Mouse (Mus musculus) adrenal gland, adult (tissue): ENCODE measurements around the gene Adck1.

Experiments used
- DNase-seq, 2 experiments: peaks; one replicate each; pipeline ENCODE4 v3.0.0; 2022 to 2023; ENCODE audit warnings: low spot score in 1 of 2; ENCODE audit not compliant: inconsistent age in 2 of 2

The Adck1 gene

DNA sequence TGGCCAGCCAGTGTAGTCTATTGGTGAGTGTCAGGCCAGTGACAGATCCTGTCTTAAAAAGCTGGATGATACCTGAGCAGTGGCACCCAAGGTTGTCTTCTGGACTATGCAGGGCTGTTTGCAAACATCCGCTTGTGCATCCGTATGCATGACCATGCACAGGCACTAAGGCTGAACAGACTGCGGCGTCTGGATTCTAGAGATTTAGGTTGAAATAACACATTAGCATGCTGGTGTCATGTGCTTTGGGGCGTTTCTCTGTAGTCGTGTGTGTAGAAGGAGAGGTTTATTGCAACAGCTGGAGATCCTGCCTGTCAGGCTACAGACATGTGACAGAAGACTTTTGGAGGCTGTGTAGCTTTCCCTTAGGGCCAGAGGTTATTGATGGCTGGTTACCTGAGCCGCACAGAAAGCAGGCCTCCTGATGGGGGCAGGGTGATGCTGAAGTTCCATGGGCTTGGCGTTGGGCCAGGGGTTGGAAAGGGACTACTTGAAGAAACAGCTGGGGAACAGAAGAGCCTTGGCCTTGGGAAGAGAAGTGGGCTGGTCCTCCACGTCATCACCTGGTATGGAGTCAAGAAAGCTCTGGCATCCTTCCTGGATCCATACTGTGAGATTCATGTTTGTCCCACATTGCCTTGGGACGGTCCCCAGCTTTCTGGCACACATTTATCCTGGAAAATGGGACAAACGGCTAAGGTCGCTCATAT, 59.7 kb downstream of the Adck1 start:
- peak in 1 of 2 experiments; percentile 33 for DNase-seq

DNA sequence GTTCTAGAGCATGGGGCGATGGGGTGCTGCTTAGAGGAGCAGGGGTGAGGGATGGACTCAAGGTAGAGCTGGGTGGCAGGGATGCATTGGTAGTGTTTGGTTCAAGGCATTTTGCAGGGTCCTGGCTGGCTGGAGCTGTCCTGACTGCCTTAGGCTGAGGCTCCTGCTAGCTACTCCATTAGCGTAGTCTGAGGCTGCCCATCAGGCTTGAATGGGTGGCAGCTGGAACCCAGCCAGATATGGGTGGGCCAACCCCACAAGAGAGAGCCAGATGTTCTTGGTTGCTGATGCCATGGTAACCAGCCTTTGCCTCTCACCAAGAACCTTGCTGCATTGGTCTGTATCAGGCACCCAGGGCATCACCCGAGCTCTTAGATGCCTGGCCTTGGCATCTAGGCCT, 66.6 kb downstream of the Adck1 start:
- no peak for DNase-seq

DNA sequence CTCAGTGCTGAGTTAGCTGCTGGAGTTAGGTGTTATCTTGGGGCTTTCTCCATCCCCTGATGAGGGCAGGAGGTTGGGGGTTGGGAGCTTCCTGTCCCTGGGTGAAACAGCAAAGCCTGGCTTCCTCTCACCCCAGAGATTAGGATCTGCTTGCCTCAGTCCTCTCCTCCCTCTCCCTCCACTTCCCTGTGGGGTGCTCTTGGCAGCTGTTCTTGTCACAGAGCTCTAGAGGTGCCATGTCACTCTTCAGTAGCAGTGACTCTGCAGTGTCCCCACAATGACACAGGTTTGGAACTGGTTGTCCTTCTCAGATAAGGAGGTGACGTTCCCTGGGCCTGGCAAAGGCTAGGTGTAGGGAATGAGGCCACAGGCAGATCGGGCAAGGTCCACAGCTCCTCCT, 68.4 kb downstream of the Adck1 start:
- peak in 1 of 2 experiments; percentile 27 for DNase-seq

DNA sequence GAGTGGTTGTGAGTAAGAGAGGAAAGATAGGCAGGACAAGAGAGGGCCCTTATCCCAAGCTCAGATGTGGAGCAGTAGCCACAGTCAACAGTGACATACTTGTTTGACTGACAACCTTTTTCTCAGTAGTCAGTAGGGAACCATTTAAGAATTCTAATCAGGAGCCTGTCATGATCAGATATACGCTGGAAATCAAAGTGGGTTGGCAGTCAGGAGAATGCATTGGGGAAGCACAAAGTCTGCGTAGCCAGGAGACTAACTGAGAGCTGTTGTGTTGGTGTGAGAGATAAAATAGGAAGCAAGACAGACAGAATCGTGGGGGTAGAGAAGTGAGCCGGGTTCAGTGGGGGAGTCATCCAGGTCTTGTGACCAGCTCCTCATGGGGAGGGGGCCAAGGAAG, 71.9 kb downstream of the Adck1 start:
- DNase-seq: no peak

DNA sequence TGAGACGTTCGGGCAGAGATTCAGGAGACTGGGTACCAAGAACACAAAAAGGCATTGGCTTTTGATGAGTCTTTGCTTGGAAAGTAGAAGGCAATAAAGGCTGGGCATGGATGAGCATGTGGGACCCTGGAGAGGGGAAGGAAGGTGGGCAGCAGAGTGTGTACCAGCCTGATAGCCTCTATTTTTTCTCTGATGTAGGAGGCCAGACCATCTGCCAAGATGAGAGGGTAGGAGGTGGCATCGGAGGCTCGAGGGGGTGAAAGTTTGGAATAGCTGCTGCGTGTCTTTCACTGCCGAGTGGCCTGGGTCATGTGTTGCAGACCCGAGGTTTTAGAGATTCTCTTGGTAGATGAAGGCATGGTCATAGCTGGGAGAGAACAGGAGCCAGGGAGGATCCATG, 72.8 kb downstream of the Adck1 start:
- DNase-seq: no peak

DNA sequence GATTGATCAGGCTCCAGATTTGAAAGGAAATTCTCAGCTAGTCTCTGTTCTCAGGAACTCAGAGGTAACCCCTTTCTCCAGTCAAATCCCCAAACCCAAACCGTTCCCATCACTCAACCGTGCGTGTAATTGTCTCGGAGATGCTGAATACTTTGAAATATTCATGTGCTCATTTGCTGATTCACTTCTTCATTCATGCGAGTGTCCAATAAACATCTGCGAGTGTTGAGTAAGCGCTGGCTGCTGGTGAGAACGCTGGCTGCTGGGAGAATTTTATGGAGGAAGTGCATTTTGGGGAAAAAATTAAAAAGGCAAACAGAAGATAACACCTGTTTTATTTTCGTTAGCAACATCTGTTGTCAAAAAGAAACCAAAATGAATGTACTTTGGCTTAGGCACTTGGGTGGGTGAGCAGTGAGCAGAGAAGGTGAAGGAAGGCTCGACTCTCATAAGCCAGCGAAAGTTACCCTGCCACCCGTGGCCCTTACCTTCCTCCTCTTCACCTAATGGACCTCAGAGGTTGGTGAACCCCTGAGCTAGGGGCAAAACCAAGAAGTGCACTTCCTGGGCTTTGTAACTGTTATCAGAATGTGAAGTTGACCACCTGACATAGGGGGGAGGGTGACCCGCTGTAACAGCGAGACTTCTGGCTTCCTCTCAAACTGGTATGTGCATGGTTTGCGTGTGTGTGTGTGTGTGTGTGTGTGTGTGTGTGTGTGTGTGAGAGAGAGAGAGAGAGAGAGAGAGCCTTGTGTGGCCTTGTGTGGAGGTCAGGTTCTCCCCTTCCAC, 76.8 kb downstream of the Adck1 start:
- DNase-seq: no peak

DNA sequence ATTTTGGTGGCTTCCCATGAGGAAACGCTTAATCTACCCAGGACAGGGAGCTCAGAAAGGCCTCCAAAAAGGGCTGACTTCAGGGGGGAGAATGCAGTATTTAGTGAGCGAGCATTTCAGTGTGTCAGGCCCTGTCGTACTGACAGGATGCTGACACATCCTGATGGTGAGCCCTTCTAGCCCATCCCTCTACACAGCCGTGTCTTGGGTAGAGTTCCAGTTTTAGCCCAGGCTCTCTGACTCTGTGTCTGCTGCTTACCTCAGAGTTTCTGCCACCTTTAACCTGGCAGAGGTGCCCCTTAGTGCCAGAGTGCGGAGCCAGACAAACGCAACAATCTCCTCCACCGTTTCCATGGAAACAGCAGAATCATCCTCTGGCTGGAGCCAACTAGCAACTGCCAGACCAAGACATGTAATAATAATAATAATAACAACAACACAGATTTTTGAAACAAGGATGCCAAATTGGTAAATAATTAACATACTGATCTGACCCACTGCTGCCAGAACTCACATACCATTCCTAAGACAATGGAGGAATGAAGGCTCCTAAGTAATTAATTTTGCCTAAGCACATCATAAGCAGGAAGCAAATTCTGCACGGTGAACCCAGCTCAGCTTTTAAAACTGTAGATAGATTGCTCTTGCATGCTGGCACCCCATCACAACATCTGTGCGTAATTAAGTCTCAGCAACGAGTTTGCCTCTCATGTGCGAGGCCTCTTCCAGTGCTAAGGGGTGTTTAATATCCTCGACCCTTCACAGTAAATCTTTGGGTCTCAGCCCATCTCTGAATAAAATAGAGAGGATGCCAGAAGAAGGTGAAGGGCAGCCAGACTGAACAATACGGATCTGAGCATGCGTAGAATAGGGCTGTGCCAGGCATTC, 81.8 kb downstream of the Adck1 start:
- DNase-seq: no peak

DNA sequence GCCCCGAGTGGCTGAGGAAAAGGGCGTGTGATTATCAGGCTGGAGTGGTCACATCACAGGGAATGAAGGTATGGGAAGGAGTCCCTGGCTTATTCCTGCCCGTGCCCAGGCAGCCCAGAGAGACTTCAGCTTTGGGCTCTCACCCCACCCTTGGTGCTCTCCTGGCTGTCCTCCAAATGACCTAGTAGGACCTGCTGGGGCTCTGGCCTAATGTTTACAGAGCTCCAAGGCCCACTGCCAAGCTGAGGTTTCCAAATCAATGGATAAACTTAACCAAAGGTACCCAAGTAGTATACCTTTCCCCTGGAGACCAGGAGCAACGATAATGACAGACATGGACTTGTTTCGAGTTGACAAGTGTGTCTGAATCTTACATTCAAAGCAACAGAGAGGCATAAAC, 83.7 kb downstream of the Adck1 start:
- peak in 1 of 2 experiments; percentile 47 for DNase-seq

DNA sequence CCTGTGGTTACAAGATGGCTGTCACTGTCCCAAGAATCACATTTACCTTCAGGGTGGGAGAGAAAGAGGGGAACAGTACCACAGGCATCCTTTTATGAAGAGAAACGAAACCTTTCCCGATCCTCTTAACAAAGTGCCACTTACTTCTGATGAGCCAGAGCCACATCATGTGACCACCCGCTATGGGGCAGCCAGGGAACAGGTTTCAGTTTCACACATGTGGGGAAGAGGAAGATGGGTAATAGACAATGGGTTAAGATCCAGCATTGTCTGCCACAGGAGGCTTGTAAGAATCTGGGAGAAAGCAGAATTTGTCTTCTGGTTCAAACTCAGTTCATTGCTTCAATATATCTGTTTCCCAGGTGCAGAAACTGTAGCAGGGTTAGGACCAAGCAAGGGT, 85.1 kb downstream of the Adck1 start:
- DNase-seq: no peak

DNA sequence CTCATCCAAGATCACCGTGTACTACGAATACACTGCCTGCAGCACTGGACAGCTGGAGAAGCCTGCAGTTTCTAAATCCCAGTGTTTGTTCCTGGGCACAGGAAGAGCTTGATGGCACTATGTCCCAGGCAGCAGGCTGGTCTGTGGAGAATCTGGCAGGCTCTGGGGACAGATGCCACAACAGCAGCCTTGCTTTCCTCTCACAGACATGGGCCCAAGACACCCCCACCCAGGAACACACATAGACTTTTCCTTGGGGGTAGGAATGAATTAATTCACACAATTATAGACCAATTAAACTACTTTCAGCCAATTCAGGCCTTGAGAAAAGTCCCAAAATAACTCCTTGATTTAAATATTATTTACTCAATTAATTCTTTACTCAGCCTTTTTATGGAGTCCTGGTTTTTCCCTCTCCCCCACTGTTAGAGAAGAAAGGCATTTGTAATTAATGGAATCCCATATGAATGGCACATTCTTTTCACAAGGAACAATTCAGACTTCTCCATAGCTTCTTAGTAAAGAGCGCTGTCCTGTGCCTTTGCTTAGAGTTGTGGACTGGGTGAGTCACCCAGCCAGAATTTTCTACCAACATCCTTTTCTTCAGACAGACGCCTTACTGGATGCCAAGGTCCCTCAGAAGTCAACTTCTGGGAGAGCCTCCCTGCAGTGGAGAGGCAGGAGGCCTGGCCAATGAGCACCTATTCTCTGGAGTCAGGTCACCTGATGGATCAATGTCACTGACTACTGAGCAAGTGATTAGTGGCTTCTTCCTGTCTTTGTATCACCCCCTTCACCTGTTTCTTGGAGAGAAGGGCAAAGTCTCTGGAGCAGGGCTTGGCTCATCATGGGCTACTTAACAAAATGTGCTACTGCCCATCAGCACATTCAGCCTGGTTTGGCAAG, 90.6 kb downstream of the Adck1 start:
- DNase-seq: no peak

DNA sequence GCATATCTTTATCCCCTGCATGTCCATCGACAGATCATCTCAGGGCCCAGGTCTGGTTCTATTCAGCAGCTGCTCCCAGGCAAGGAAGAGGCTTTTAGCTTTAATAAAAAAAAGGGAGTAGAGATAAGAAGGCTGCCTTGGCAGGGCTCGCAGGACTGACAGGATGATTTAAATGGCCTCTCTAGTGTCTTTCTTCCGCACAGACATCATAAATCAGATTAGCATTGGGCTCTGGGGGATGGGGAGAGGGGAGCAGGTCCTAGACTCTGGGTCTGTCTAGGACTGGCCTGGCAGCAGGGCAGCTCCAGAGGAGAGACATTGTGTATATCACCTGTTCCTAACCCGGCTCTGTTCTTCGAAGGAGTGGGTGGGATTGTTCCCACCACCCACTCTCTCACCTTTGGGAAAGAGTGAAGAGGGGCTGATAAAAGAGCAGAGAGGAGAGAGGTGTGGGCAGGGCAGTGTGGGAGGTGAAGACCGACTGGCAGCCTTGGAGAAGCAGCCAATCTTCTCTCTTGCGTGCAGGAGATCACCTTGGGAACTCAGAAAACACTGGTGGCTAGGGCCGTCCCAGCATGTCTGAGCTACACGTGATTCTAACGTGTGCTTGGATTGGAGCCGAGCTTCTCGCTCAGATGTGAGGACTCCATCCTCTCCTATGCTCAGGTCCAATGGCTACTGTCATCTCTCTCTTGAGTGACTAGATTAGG, 94.5 kb downstream of the Adck1 start:
- peak; percentile 67 to 85 for DNase-seq

DNA sequence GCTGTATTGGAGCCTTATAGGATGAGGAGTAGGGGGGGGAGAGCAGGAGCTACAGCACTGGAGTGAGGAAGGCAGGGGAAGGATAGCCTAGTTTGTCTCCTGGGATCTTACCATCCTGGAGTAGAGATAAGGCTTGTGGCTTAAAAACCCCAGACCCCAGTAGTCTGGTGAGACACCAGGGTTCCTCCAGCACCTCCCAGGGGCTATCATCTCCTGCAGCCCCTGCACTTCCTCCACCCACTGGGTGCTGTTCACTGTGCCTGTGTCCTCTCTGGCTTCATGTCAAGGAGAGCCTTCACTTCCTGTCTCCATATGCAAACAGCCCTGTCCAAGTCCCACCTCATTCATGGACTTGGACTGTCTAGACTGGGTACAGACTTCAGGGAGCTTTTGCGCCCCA, 96.7 kb downstream of the Adck1 start:
- no peak for DNase-seq

DNA sequence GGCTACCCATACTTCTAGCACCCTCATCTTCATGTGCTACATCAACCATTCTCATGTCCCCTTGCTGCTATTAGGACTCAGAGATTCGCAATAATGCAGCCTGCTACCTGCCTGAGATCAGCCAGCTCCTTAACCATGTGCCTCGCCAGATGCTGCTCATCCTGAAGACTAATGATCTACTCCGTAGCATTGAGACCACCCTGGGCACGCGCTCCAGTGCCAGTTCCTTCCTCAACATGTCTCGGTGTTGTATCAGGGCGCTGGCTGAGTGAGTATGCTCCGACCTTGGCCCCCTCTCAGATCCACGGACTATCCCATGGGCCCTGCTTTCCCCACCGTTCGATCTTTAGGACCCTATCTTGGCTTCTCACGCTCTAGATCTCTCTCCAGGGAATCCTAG, 98.6 kb downstream of the Adck1 start:
- DNase-seq: no peak

DNA sequence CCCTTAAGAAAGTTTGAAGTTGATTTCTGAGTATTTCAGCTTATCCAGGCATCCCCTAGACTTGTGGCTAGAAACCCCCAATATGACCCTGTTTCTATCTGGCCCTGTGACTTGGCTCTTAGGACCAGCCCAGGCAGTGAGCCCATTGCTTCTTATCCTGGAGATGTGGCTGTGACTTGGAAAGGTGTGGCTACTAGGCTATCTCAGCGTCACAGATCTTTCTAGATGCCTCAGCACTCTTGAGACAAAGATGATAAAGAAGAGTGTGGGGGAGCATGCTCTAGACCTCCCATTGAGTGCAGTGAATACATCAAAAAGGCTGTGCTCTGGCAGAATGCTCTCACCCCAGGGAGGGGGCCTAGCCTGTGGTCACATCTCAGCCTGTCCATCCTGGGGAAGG, 99.1 kb downstream of the Adck1 start:
- peak in 1 of 2 experiments; percentile 13 for DNase-seq

DNA sequence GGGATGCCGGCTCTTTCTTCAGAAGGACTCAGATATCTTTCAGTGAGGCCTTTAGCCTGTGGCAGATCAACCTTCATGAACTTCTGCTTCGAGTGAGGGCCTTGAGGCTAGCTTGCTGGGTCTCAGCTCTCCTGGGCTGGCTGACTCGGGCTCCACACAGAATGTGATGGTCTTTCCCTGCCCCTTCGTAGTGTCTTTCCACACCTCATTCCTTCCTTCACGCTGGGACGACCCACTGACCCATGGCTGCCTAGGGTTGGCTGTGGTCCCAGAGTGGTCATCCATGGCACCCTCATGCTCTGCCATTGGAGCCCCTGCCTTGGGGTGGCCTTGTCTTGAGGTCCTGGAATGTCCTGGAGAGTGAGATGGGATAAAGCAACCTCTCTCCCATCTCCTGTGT, 100.7 kb downstream of the Adck1 start:
- no peak for DNase-seq

DNA sequence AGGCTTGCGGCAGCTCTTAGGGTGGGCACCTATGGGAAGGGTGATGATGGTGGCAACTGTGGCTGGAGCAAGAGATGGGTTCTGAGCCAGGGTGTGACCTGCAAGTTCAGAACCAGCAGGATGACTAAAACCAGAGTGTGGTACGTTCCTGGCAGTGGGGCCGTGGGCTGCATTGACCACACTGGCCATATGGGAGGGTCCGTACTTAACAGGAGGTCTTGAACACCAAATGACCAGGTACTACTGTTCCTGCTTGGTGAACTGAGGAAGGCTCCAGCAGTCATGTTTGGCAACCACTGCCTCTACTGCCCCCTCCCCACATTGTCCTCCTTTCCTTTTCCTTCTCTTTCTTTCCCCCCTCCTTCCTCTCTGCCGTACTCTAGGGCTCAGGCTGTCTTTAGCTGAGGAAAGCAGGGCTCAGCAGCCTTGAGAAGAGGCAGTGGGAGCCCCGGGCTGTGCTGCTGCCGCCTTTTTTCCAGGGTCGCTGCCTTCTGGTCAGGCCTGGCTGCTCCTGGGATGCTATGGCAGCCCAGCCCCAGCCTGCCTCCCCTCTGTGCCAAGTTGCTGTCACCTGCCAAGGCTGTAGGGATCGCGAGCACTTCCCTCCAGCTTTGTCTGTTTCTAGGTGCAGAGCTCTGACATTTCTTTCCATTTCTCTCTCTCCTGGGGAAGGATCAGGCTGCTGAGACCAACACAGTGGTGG, 103.4 kb downstream of the Adck1 start:
- DNase-seq: peak; percentile 27 to 34

DNA sequence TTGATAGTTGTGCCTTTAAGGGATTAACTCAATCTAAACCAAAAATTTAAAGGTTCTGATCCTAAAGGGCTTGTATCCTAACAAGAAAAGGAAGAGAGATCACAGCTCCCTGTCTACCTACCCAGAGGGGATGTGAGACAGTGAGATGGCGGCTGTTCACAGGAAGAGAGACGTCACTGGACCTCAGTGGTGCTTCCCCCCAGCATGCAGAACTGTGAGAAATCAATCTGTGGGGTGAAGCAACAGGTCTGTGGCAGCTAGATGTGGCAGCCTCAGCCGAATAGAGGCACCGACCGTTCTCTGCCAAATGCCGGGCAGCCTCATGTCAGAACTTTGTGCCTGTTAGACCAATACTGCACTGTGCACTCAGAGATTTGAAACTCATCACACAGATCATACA, 106.4 kb downstream of the Adck1 start:
- DNase-seq: no peak

DNA sequence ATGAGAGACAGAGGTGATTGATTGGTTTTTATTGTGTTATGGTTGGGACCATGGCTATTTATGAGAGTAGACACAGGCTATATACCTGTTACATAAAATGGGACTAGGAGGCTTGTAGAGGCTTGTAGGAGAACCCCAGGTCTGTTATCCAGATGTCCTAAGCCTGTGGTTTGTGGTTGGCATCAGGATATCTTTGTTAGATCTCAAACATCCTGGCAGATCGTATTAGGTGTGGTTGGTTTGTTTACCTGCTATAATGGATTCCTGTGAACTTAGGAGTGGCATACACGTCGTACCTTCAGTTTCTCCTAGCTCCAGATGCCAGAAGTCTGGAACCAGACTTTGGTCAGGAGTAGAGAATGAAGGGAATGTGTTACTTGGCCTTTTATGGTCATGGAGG, 106.9 kb downstream of the Adck1 start:
- DNase-seq: no peak

DNA sequence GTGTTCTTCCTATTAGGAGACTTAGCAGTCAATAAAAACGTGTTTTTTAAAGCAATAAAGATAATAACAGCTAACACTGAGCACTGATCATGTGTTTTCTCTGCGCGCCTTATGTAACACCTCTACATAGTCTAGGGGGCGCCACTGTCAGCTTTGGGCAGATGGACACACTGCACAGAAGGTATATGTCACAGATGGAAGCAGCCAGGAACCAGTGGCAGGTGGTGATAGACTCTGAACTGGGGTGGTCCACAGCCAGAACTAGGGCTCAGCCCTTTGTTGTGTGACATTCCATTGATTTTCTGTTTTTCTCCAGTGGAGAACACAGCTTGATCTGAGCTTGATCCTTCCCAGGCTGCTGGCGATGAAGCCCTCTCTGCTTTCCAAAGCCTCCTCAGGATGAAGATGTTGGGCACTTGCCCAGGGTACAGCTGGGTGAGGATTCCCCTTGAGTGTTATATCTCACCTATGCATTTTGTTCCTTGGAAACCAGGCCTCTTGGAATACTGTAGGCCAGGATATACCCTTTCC, 107.6 kb downstream of the Adck1 start:
- DNase-seq: no peak
